Mouse (Mus musculus): ENCODE results near the gene Zbtb45.

DNA sequence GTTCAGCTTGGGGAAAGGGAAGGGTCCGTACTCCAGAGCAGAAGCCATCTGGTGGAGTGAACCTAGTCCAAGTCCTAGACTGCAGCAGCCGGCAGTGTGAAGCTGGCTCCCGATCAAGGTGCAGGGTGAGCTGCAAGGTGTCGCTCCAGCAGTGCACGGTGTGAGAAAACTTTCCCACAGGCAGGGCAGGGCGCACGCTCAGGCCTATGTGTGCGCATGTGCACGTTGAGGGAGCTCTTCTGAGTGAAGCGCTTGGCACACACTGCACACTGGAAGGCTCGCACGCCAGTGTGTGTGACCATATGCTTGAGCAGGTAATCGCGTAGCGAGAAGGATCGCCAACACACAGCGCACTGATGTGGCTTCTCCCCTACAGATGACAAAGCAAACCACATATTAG is 3.8 kb downstream of the Zbtb45 start:
- TF ChIP-seq POLR2A (IDR thresholded peaks at IDR 0.05; ENCODE audit: insufficient read depth, low read depth, low read length) (no peak), EP300 (IDR thresholded peaks at IDR 0.05; ENCODE audit: insufficient read depth, low read depth, low read length) (no peak)
